Mouse (Mus musculus): ENCODE measurements around the gene Chmp5. TPM values are rescaled to one million over a fixed set of nuclear protein-coding genes. Genes with fewer than 3 reads are reported as not detected.
A peak's percentile ranks its signal among the peaks of the same experiment; 100 is the strongest.

The Chmp5 gene
- 129 and 135 TPM in 2 replicates for polyA plus RNA-seq (2015; fragmentation: Nextera tagmentation; extraction: Ambion mirVana)

DNA sequence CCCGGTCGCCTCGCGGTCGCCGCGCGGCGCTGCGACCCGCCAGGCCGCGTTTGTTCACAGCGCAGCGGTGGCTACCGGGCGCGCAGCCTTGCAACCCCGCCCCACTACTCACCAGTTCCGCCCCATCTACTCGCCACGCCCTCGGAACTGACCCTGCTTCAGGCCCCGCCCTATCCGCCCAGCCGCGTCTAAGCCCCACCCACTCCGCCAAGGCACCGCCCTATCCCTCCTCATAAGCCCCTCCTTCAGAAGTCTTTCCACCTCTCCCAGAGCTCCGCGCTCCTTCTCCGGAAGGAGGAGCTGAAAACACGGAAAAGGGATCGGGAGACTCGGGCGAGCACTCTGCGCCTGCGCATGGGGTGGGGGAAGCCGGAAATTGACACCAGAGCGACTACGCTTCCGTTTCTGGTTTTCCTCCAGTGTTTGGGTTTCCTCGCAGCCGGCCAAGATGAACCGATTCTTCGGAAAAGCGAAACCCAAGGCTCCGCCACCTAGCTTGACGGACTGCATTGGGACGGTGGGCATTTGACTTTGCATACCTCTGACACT is at the start of gene Chmp5, which contains the start of gene Bag1:
Gene Chmp5, plus strand, starts transcription at position 248 of the 549 bp plus-strand sequence.
Gene Bag1, minus strand, starts transcription at position 135 of the 549 bp plus-strand sequence.

DNA sequence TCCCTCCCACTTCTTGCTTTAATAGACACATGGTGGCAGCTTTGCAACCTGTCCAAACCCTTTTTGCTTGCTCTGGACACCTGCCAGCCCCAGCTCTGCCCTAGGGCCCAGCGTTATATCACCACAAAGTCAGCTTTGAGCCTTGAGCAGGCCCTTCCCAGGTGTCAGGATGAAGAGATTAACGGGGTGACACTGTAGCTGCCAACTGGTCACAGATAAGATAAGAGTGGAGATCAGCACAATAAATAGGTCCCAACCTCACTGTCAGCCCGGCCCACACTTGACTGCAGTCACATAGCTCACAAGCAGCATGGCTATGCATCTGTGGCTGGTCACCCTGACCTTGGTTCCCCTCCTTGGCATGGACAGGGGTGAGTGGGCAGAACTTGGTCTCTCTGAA is 28.4 kb upstream of the Chmp5 start, which contains the start of gene Spink4:
Gene Spink4, plus strand, starts transcription at position 268 of the 400 bp plus-strand sequence.

DNA sequence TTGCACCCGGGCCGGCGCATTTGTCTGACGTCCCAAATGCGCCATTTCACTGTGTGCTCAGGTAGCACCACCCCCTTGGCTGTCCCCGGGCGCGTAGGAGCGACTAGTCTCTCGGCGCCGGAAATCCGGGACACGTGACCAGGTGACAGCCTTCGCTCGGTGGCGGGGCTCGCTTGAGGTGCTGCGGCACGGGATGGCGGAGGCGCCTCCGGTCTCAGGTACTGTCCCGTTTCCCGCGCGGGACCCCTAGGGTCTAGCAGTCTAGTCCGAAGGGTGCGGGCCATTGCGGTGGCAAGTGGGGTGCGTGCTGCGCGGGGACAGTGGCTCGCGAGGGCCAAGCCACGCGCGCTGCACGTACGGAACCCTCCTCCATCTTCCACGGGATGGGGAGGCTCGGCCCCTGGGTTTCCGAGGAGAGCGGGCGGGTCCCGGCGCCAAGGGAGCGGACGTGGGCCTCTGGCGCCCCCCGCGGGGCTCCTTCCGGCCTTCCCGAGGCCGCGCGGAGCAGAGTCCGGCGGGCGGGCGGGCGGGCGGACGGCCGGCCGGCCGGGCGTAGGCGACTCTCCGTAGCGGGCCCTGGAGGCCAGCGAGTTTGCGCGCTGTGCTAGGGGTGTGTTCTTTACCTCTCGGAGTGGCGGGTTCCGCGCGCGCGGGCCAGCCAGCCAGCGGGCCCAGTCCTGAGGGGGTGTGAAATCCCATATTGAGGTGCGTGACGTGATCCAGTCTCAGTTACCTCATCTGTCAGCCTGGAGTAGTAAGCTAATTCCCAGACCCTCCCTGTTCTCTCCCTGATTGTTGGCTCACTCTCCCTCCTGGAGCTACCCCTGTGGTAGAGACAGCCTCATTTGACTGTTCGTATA is 22.9 kb downstream of the Chmp5 start, which contains the start of gene Nfx1:
Gene Nfx1, plus strand, starts transcription at position 65 of the 860 bp plus-strand sequence.

Small RNA genes within 50 kb of the gene (microRNA-seq; reads per million reads assigned to microRNA genes)
- 2.9 reads per million, percentile 1 among the genes with 10 or more reads in this experiment for gene Mir3094

Other genes with a start within 250 kb of the Chmp5 start
- gene Aptx, start 245.2 kb upstream of the Chmp5 start, polyA plus RNA-seq (2015; fragmentation: Nextera tagmentation; extraction: Ambion mirVana): 33.6 and 38.3 TPM in 2 replicates
- 563 and 606 TPM in 2 replicates for gene Dnaja1, start 226.3 kb upstream of the Chmp5 start, polyA plus RNA-seq (2015; fragmentation: Nextera tagmentation; extraction: Ambion mirVana)
- 88.7 and 90.5 TPM in 2 replicates for gene Smu1, start 190.5 kb upstream of the Chmp5 start, polyA plus RNA-seq (2015; fragmentation: Nextera tagmentation; extraction: Ambion mirVana)
- gene B4galt1, start 94.4 kb upstream of the Chmp5 start, polyA plus RNA-seq (2015; fragmentation: Nextera tagmentation; extraction: Ambion mirVana): 6.8 and 7.7 TPM in 2 replicates
- not detected in 2 replicates for gene Spink4, start 28.4 kb upstream of the Chmp5 start, polyA plus RNA-seq (2015; fragmentation: Nextera tagmentation; extraction: Ambion mirVana)
- 203 and 219 TPM in 2 replicates for gene Bag1, start 113 bp upstream of the Chmp5 start, polyA plus RNA-seq (2015; fragmentation: Nextera tagmentation; extraction: Ambion mirVana)
- 58.4 and 60.5 TPM in 2 replicates for gene Nfx1, start 22.5 kb downstream of the Chmp5 start, polyA plus RNA-seq (2015; fragmentation: Nextera tagmentation; extraction: Ambion mirVana)
- not detected in 2 replicates for gene Aqp7, start 99.7 kb downstream of the Chmp5 start, polyA plus RNA-seq (2015; fragmentation: Nextera tagmentation; extraction: Ambion mirVana)
- gene Aqp3, start 149.8 kb downstream of the Chmp5 start, polyA plus RNA-seq (2015; fragmentation: Nextera tagmentation; extraction: Ambion mirVana): 0.15 TPM in 1 of 2 replicates, not detected in the other
- 27.7 and 33.3 TPM in 2 replicates for gene Nol6, start 176.0 kb downstream of the Chmp5 start, polyA plus RNA-seq (2015; fragmentation: Nextera tagmentation; extraction: Ambion mirVana)
- gene Ube2r2, start 187.3 kb downstream of the Chmp5 start, polyA plus RNA-seq (2015; fragmentation: Nextera tagmentation; extraction: Ambion mirVana): 51.4 and 54.4 TPM in 2 replicates